Mouse (Mus musculus) gastrocnemius, adult 8-10 months (tissue): Measurements from ENCODE around the gene Il12rb2. TPM values are rescaled to one million over a fixed set of nuclear protein-coding genes. Genes with fewer than 3 reads are reported as not detected.

Experiments
- DNase-seq, 2 experiments: peaks; one replicate each; pipeline ENCODE4 v3.0.0; 2022; ENCODE audit warnings: low spot score in 2 of 2
- total RNA-seq, 4 experiments: library from RNA; stranded (reverse); gene quantifications; 2 replicates each; pipeline ENCODE4 v1.2.4; 2022

The Il12rb2 gene
- total RNA-seq: not detected

DNA sequence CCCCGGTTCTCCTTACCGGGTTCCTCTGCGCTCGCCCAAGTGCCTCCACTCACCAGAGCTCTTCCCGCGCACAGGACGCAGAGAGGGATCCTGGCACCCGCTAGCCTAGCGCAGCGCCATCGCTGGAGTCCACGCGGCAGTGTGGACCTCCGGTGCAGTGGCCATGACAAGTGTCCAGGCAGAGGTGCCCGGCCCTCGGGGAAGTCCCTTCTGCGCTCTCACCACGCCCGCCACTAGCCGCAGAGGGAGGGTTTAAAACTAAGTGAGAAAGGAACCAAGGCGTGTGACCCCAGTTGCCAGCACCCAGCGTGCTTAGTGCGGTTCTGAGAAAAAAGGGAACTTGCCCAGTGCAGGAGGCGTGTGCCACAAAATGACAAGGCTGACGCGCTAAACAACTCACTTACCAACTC, at the start of gene Il12rb2:
Gene Il12rb2, minus strand, starts transcription at position 207 of the 410 bp plus-strand sequence.
- DNase-seq: no peak

GRCm38 (mm10) chr6:67421761-67422160, 45.8 kb upstream of the Il12rb2 start:
- DNase-seq: no peak

DNA sequence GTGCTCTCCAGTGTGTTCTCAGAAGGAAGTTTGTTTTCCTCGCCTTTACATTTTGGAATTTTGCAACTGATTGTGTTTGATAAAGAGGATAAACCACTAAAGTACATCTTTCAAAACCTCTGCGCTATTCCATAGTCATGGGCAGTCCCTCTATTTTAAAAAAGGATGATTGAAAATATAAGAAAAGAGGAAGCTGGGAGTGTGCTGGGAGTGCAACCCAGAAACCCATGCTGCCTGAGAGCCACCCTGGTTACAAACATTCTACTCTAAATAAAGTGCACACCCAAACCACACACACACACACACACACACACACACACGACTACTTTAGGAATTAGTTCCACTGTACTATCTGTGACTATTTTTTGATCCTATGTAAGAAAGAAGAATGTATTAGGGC, 40.6 kb upstream of the Il12rb2 start:
- DNase-seq: no peak

DNA sequence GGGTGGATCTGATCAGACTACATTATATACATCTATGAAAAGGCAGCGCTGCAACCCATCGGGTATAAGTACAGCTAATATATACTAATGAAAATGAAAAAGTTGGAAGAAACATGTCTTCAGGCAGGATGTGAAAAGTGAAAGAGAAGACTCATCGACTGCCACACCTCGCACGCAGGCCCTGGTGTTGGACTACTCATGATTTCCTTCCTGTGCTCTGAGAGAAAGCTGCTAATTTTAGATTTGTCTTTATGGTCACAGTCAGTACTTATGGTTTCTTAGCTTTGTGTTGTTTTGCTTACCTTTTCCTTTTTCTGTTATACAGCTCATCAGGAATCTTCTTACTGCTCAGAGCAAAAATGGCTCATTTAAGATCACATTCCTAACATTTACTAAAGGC, 39.3 kb upstream of the Il12rb2 start:
- DNase-seq: no peak

DNA sequence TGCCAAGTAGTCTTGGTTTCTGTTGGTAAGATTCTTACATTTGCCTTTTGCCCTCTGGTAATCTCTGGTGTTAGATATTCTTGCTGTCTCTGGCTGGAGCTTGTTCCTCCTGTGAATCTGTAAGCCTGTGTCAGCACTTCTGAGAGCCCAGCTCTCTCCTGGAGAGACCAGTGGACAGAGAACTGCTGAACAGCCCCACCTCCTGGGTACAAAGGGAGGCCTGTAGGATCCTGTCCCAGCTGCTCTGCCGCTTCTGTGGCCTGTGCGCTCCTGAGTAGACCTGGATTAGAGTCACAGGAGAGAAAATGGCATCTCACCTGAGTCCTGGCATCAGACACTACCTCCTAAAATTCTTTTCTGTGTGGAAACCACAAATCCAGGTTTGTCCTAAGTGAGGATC, 37.4 kb upstream of the Il12rb2 start:
- no peak for DNase-seq

GRCm38 (mm10) chr6:67405281-67405682, 29.3 kb upstream of the Il12rb2 start:
- DNase-seq: no peak

DNA sequence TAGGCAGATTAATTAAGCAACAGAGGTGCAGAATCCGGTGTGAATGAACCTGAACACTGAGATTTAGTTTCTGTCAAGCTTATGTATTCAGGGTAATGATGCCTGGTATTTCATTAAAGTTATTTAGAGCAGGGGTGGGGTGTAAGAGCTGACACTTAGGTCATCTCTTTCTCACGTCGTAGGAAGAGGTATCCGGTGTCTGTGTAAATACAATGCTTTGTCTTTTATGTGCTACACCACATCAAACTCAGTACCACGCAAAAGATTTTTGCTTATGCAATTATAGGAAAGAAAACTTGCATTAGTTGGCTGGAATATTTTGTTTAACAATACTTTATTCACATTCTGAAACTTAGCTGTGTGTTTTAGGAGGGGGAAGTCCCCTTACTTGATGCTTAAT, 23.6 kb upstream of the Il12rb2 start:
- DNase-seq: no peak

GRCm38 (mm10) chr6:67365785-67366184, 10.2 kb downstream of the Il12rb2 start:
- no peak for DNase-seq

- DNase-seq: no peak
Observed at GRCm38 (mm10) chr6:67348065-67348464, 27.9 kb downstream of the Il12rb2 start.

- DNase-seq: no peak
Observed at GRCm38 (mm10) chr6:67339494-67339893, 36.5 kb downstream of the Il12rb2 start.

GRCm38 (mm10) chr6:67337943-67338342, 38.0 kb downstream of the Il12rb2 start:
- DNase-seq: no peak

- DNase-seq: no peak
Observed at GRCm38 (mm10) chr6:67323788-67324187, 52.2 kb downstream of the Il12rb2 start.

GRCm38 (mm10) chr6:67318451-67318850, 57.5 kb downstream of the Il12rb2 start:
- peak; percentile 41 to 52 for DNase-seq

DNA sequence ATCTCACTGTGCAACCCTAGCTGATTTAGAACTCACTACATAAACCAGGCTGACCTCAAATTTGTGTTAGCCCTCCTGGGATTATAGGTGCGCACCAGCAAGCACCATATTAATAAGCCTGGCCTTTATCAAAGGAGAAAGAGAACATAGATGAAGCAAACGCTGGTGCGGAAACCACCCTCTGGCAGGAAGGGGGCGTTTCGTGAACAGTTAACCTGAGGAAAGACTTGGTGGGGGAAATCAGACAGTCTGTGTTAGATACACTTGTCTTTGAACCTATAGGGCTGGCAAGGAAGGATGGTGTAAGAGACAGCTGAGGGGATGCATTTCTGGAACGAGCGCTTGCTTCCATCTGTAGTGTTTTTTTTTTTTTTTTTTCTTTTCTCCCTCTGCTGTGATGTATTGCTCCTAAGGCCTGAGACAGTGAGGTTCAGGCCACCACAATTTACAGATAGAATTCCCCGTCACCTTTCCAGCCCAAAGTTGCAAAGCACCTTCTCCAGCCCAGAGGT, 58.1 kb downstream of the Il12rb2 start:
- DNase-seq: no peak

DNA sequence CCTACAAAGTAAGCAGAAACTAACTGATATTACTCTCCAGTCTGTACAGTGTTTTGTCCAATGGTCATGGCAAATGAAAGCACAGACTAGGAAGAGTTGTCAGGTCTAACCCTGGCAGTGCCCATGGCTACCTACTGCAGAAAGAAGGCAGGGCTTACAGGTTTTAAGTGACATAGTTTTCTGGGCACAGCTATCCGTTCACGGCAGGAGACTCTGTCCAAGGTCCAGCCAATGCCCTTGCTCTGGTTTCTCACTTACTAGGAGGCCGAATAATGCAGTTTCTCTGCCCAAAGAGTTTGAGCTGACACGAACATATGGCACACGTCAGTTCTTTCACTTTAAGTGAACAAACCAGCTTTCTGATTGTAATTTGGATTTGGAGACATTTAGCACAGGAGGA, 58.9 kb downstream of the Il12rb2 start:
- no peak for DNase-seq

- no peak for DNase-seq
Observed at GRCm38 (mm10) chr6:67314697-67315096, 61.3 kb downstream of the Il12rb2 start.

- no peak for DNase-seq
Observed at GRCm38 (mm10) chr6:67309752-67310151, 66.2 kb downstream of the Il12rb2 start.

GRCm38 (mm10) chr6:67308994-67309393, 67.0 kb downstream of the Il12rb2 start:
- no peak for DNase-seq

GRCm38 (mm10) chr6:67303210-67303609, 72.8 kb downstream of the Il12rb2 start:
- no peak for DNase-seq

DNA sequence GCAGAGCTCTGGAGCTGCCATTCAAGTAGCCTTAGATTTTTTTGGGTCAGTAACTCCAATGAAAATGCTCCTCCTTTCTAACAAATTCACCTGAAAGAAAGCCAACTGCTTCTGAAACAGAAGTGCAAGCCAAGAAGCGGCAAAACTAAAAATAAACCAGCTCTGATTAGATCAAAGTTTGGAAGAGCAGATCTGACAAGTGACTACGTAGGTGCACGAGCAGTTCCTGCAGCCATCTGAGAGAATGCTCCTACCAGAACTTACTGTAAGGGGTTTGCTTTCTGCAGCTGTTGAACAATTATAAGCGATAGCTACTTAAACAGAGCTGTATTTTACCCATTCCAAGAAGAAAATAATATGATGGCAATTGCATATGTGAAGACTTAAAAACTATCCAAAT, 73.5 kb downstream of the Il12rb2 start:
- no peak for DNase-seq

DNA sequence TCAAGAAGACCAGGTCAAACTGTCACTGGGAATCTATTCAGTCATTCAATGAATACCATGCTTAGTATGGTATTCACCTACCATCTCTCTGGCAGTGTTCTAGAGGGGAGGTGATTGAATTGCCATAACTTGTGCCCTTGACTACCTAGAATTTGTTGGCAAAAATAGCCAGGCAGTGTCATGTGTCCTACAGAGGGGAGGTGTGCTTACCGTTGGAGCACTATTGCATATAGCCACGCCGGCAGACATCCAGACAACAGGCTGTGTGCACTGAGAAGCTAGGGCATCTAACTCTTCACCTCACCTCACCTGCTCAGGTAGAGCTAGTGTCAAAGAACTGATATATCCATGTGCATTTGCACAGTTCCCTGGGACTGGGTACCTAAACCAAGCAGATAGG, 74.8 kb downstream of the Il12rb2 start:
- DNase-seq: peak; percentile 21 to 40

DNA sequence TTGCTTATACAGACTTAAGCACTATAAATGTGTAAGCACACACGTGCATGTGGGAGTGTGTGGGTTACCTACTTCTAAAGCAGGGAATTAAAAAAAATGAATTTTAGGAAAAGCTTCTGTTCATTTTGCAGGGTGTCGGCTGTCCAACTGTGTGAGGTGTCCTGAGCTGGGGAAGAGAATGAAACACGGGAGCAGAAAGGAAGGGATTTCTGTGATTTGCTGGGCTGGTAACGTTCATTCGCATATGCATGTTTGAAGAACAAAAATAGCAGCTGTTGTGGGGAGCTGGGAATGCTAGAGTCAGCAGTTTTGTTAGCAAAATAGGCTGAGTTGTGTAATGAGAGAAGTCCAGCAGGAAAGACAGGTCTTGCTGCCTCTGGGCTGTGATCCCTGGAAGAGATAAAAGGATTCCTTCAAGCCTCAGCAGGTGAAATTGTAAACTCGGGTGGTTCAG, 75.3 kb downstream of the Il12rb2 start:
- peak in 1 of 2 experiments; percentile 16 for DNase-seq

DNA sequence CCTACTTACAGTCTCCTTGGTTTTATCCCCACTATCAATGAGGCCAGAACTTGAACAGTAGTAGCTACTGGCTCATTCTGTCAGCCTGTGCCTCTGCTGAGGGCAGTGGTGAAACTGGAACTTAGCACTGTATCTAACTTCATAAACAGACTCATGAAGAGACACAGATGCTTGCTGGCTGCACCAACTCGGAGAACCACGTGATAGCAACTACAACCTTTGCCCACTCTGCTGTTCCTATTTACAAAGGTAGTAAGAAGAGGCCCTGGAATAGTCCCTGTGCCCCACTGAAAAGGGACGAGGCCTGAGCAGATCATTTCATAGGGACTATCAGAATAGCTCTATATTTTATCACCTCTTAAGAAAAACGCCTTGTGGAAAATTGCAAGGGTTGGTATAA, 75.7 kb downstream of the Il12rb2 start:
- DNase-seq: peak in 1 of 2 experiments; percentile 6

DNA sequence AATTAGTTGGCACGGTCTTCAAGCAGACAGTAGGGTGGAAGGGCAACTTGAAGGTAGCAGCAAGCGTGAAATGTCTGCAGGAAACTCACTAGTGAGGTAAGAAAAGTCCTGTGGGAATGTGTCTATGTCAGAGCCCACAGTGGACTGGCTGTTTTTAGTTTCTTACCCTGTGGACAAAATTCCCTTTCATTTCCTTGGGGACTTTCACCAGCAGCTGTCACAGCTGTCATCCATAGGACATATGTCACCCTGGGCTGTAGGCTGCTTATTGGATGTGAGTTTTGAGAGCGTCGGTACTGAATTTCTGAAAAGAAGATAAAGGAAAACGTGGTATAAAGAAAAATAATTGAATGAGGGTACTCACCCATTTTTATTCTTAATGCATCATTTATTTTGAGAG, 77.2 kb downstream of the Il12rb2 start:
- no peak for DNase-seq
